Mouse (Mus musculus): ENCODE measurements around the gene Aloxe3. TPM values are rescaled to one million over a fixed set of nuclear protein-coding genes. Genes with fewer than 3 reads are reported as not detected.
A peak's percentile ranks its signal among the peaks of the same experiment; 100 is the strongest.

Gene Aloxe3
- polyA plus RNA-seq, 1 experiment, result 0.01 TPM

- Histone ChIP-seq H3K4me1 (ENCODE audit: control insufficient read depth) (peaks cover 22% of the 10 kb centered on the region), H3K4me3 (replicated peaks) (no peak overlapping the region), H3K9me3 (ENCODE audit: control insufficient read depth, low read length) (no peaks in the 10 kb centered on the region), H3K27me3 (ENCODE audit: control insufficient read depth) (no peaks in the 10 kb centered on the region), H3K36me3 (ENCODE audit: control insufficient read depth) (peaks cover 87% of the 10 kb centered on the region)
- TF ChIP-seq TAL1 (IDR thresholded peaks at IDR 0.05; ENCODE audit: low read length), result no peak
- TF ChIP-seq GATA1 (IDR thresholded peaks at IDR 0.05; ENCODE audit: low read length), result no peak
Observed at GRCm38 (mm10) chr11:69104487-69104886, 21.2 kb upstream of the Aloxe3 start.

DNA sequence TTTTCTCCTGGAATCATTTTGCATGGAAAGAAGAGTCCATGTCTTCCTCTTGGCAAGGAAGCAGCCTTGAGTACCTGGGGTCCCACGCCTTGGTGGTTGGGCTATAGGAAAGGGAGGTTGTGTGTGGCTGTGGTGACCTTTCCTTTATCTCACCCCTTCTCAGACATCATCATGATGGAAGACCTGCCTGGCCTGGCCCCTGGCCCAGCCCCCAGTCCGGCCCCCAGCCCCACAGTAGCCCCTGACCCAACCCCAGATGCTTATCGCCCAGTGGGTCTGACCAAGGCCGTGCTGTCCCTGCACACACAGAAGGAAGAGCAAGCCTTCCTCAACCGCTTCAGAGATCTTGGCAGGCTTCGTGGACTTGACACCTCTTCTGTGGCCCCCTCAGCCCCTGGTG lies 20.5 kb upstream of the Aloxe3 start:
- TF ChIP-seq GATA1 (IDR thresholded peaks at IDR 0.05; ENCODE audit: low read length) (no peak), TAL1 (IDR thresholded peaks at IDR 0.05; ENCODE audit: low read length) (no peak)
- Histone ChIP-seq H3K9me3 (ENCODE audit: control insufficient read depth, low read length) (no peaks in the 10 kb centered on the region), H3K27me3 (ENCODE audit: control insufficient read depth) (no peaks in the 10 kb centered on the region), H3K4me1 (ENCODE audit: control insufficient read depth) (peaks cover 21% of the 10 kb centered on the region), H3K4me3 (replicated peaks) (no peak overlapping the region), H3K36me3 (ENCODE audit: control insufficient read depth) (peaks cover 89% of the 10 kb centered on the region)

GRCm38 (mm10) chr11:69105796-69106195 lies 19.9 kb upstream of the Aloxe3 start:
- Histone ChIP-seq H3K4me1 (ENCODE audit: control insufficient read depth) (peaks cover 21% of the 10 kb centered on the region), H3K4me3 (replicated peaks) (no peak overlapping the region), H3K9me3 (ENCODE audit: control insufficient read depth, low read length) (no peaks in the 10 kb centered on the region), H3K27me3 (ENCODE audit: control insufficient read depth) (no peaks in the 10 kb centered on the region), H3K36me3 (ENCODE audit: control insufficient read depth) (peaks cover 86% of the 10 kb centered on the region)
- no peak for TF ChIP-seq TAL1 (IDR thresholded peaks at IDR 0.05; ENCODE audit: low read length)
- no peak for TF ChIP-seq GATA1 (IDR thresholded peaks at IDR 0.05; ENCODE audit: low read length)

DNA sequence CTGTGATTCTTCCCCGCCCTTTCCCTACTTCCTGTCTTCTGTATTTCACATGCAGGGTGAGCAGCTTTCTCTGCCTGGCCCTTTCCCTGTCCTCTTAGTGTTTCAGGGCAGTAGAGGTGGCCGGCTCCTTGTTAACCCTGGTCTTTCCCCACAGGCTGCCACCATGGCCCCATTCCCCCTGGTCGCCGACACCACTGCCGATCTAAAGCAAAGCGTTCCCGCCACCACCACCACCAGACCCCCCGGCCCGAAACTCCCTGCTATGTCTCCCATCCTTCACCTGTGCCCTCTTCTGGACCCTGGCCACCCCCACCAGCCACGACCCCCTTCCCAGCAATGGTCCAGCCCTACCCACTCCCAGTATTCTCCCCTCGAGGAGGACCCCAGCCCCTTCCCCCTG lies 19.4 kb upstream of the Aloxe3 start:
- H3K27me3 ChIP-seq (ENCODE audit: control insufficient read depth), result peaks cover 1% of the 10 kb centered on the region
- H3K4me3 ChIP-seq (replicated peaks), result no peak overlapping the region
- H3K9me3 ChIP-seq (ENCODE audit: control insufficient read depth, low read length), result no peaks in the 10 kb centered on the region
- no peak for TF ChIP-seq TAL1 (IDR thresholded peaks at IDR 0.05; ENCODE audit: low read length)
- no peak for TF ChIP-seq GATA1 (IDR thresholded peaks at IDR 0.05; ENCODE audit: low read length)
- peaks cover 81% of the 10 kb centered on the region for H3K36me3 ChIP-seq (ENCODE audit: control insufficient read depth)
- peaks cover 25% of the 10 kb centered on the region for H3K4me1 ChIP-seq (ENCODE audit: control insufficient read depth)

DNA sequence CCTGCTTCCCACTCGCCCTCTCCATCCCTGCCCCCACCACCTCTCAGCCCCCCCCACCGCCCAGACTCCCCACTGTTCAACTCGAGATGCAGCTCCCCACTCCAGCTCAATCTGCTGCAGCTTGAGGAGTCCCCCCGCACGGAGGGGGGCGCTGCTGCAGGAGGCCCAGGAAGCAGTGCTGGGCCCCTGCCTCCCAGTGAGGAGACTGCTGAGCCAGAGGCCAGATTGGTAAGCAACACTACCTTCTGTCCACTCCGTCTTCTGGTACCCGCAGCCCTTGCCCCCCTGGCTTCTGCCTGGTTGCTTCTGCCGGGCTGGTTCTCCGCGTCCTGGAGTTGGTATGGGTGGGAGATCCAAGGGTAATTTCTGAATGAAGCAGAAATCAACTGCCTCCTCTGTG lies 18.9 kb upstream of the Aloxe3 start:
- TF ChIP-seq TAL1 (IDR thresholded peaks at IDR 0.05; ENCODE audit: low read length), result no peak
- TF ChIP-seq GATA1 (IDR thresholded peaks at IDR 0.05; ENCODE audit: low read length), result no peak
- Histone ChIP-seq H3K4me3 (replicated peaks) (no peak overlapping the region), H3K27me3 (ENCODE audit: control insufficient read depth) (peaks cover 7% of the 10 kb centered on the region)

DNA sequence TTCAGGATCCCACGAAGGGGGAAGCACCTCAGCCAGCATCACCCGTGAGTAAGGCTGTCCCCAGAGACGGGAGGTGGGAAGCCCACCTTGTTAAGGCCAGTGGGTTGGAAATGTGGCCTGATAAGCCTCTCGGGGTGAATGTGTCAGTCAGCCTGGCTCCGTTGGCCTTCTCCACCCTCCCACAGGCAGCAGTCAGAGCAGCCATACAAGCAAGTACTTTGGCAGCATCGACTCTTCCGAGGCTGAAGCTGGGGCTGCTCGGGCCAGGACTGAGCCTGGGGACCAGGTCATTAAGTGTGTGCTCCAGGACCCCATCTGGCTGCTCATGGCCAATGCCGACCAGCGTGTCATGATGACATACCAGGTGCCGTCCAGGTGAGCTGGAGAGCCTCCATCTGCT lies 18.0 kb upstream of the Aloxe3 start:
- Histone ChIP-seq H3K4me1 (ENCODE audit: control insufficient read depth) (peaks cover 35% of the 10 kb centered on the region), H3K27me3 (ENCODE audit: control insufficient read depth) (peaks cover 15% of the 10 kb centered on the region), H3K4me3 (replicated peaks) (no peak overlapping the region), H3K9me3 (ENCODE audit: control insufficient read depth, low read length) (no peaks in the 10 kb centered on the region), H3K36me3 (ENCODE audit: control insufficient read depth) (peaks cover 67% of the 10 kb centered on the region)
- no peak for TF ChIP-seq TAL1 (IDR thresholded peaks at IDR 0.05; ENCODE audit: low read length)
- TF ChIP-seq GATA1 (IDR thresholded peaks at IDR 0.05; ENCODE audit: low read length), result no peak

More for the DNA sequence above, 18.9 kb upstream of the Aloxe3 start:
- Histone ChIP-seq H3K4me1 (ENCODE audit: control insufficient read depth) (peaks cover 31% of the 10 kb centered on the region), H3K36me3 (ENCODE audit: control insufficient read depth) (peaks cover 75% of the 10 kb centered on the region), H3K9me3 (ENCODE audit: control insufficient read depth, low read length) (no peaks in the 10 kb centered on the region)

- Histone ChIP-seq H3K4me1 (ENCODE audit: control insufficient read depth) (peaks cover 35% of the 10 kb centered on the region), H3K36me3 (ENCODE audit: control insufficient read depth) (peaks cover 62% of the 10 kb centered on the region), H3K9me3 (ENCODE audit: control insufficient read depth, low read length) (no peaks in the 10 kb centered on the region), H3K4me3 (replicated peaks) (no peak overlapping the region), H3K27me3 (ENCODE audit: control insufficient read depth) (peaks cover 21% of the 10 kb centered on the region)
- no peak for TF ChIP-seq TAL1 (IDR thresholded peaks at IDR 0.05; ENCODE audit: low read length)
- no peak for TF ChIP-seq GATA1 (IDR thresholded peaks at IDR 0.05; ENCODE audit: low read length)
Observed at GRCm38 (mm10) chr11:69108223-69108622, 17.5 kb upstream of the Aloxe3 start.

- TF ChIP-seq GATA1 (IDR thresholded peaks at IDR 0.05; ENCODE audit: low read length) (no peak), TAL1 (IDR thresholded peaks at IDR 0.05; ENCODE audit: low read length) (no peak)
- H3K4me1 ChIP-seq (ENCODE audit: control insufficient read depth), result peaks cover 35% of the 10 kb centered on the region
Observed at GRCm38 (mm10) chr11:69109032-69109900, 16.4 kb upstream of the Aloxe3 start.

DNA sequence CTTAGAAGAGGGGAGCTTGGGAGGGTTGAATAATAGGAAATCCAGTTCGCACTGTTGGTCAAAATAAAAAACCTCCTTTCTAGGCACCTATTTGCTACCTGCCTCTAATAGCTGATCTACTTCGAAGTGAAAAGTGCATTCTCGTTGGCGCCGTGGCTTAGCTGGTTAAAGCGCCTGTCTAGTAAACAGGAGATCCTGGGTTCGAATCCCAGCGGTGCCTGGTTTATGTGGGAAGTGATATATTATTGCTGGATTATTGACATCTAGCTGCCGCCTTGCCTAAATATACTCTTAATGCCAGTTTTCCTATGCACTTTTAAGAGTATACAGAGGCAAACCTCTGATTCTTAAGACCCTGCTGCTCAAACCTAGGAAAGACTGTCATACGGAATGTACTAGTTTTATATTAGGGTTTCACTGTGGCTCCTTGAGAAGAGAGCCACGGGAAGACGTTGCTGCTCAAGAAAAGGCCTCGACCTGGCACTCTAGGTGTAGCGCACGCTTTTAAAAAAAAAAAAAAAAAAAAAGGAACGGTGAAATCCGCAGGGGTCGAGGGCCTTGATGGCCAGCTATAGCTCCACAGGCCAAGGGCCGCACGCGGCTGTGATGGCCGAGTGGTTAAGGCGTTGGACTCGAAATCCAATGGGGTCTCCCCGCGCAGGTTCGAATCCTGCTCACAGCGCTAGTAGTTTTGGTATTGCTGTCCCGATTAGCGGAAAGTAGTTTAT lies 15.2 kb upstream of the Aloxe3 start:
- H3K27me3 ChIP-seq (ENCODE audit: control insufficient read depth), result peaks cover 42% of the 10 kb centered on the region
- TF ChIP-seq GATA1 (IDR thresholded peaks at IDR 0.05; ENCODE audit: low read length), result no peak
- no peak for TF ChIP-seq TAL1 (IDR thresholded peaks at IDR 0.05; ENCODE audit: low read length)
- peaks cover 35% of the 10 kb centered on the region for H3K4me1 ChIP-seq (ENCODE audit: control insufficient read depth)
- peak overlapping the region; percentile 64 for H3K4me3 ChIP-seq (replicated peaks)
- H3K9me3 ChIP-seq (ENCODE audit: control insufficient read depth, low read length), result no peaks in the 10 kb centered on the region
- peaks cover 39% of the 10 kb centered on the region for H3K36me3 ChIP-seq (ENCODE audit: control insufficient read depth)

More at GRCm38 (mm10) chr11:69109032-69109900, 16.4 kb upstream of the Aloxe3 start:
- Histone ChIP-seq H3K36me3 (ENCODE audit: control insufficient read depth) (peaks cover 51% of the 10 kb centered on the region), H3K27me3 (ENCODE audit: control insufficient read depth) (peaks cover 31% of the 10 kb centered on the region), H3K9me3 (ENCODE audit: control insufficient read depth, low read length) (no peaks in the 10 kb centered on the region), H3K4me3 (replicated peaks) (peak overlapping the region; percentile 64)

All from erythroblast, embryonic 14.5 days (primary cell).